Mouse (Mus musculus) liver, embryonic 14.5 days (tissue): ENCODE measurements around the gene Homer2.

Experiments used
- CTCF ChIP-seq: IDR thresholded peaks from 2 replicates; pipeline ENCODE4 v1.5.1; 2016; ENCODE audit warnings: antibody characterized with exemption, low read depth, control low read depth
- EP300 ChIP-seq: IDR thresholded peaks from 2 replicates; pipeline ENCODE4 v1.6.1; 2016; ENCODE audit warnings: antibody characterized with exemption, low read depth

GRCm38 (mm10) chr7:81563506-81564015, 143.8 kb downstream of the Homer2 start:
- no peak for TF ChIP-seq EP300
- no peak for TF ChIP-seq CTCF
